Mouse (Mus musculus) gastrocnemius, postnatal 25 days (tissue): ENCODE measurements around the gene Tmem169. TPM values are rescaled to one million over a fixed set of nuclear protein-coding genes. Genes with fewer than 3 reads are reported as not detected.

Source experiments
- DNase-seq: peaks from one replicate; pipeline ENCODE4 v3.0.0; 2022
- total RNA-seq, 2 experiments: library from RNA; stranded (reverse); gene quantifications; 1 replicate in 1 of 2; 2 replicates in 1 of 2; pipeline ENCODE4 v1.2.3; 2021

Tmem169 gene
- total RNA-seq, 2 experiments from 2014 or later, result not detected

DNA sequence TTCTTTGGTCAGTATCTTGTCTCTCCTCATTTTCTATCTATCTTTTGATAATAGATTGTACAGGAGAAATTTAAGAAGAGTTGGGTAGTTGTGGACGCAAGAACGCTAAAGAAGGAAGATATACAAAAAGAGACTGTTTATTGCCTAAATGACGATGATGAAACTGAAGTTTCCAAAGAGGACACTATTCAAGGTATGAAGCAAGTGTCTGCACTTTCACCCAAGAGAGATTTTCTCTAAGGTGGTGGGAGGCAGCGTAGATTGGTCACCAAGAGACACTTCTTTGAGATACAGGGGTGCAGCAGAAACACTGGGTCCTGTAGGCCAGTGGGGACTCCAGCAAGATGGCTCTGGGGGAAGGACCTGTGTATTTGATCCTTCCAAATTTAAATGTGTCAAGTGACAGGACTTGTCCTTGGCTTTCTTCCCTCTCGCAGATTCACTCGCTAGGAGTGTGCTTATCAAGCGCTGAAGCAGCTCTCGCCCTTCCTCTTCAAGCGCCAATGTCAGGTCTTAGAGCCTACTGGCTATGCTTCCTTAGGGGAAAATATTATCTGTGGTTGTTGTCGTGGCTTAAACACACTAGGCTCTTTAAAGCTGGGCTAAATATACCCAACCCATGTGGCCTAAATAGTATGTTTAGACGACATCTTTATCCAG, 42.1 kb downstream of the Tmem169 start:
- DNase-seq, result no peak

DNA sequence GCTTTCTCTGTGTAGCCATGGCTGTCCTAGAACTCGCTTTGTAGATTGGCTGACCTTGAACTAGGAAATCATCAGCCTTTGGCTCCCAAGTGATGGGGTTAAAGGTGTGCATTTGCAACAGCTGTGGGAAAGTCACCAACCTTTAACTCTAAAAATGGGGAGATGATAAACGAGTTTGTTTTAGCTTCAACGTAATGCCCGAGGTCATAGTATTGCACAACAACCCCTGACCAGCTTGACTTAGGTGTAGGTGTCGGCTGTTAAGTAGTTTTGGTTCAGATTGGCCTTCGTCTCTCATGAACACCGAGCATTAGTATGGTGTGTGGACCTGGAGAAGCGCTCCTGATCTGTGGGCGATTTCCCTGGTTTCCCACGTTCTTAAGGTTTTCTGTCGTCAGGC, 50.6 kb downstream of the Tmem169 start:
- no peak for DNase-seq

DNA sequence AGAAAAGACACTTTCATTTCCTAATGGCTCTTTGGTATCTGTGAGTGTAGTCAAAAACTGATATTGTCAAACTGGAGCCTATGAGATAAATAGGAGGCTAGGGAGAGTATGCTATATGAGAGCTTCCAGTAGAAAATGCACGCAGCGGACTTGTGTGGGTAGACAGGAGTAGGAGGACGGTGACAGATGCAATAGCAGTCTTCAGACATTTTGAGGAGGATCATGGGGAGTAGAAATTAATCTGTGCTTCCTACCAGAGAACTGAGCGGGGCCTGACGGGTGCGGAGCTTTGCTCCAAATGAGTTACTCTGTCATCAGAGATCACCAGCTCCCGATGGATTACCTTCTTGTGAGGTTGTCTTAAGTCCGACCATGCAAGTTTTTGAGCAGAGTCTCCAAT, 52.6 kb downstream of the Tmem169 start:
- DNase-seq, result no peak

DNA sequence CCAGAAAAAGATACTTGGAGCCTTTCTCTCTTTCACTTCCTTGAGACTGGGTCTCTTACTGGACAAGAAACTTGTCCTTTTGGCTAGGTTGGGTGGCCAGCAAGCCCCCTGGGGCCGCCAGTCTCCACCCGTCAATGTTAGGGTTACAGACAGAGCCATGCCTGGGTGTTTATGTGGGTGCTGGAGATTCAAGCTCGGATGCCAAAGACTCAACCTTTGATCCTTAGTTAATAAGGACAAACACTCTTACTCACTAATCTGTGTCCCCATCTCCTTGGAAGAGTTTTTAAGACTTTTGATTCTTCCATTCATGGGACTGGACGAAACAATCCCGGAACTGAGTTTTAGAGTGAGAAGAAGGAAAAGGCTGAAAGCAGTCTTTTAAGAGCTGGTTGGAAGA, 54.2 kb downstream of the Tmem169 start:
- DNase-seq, result no peak

DNA sequence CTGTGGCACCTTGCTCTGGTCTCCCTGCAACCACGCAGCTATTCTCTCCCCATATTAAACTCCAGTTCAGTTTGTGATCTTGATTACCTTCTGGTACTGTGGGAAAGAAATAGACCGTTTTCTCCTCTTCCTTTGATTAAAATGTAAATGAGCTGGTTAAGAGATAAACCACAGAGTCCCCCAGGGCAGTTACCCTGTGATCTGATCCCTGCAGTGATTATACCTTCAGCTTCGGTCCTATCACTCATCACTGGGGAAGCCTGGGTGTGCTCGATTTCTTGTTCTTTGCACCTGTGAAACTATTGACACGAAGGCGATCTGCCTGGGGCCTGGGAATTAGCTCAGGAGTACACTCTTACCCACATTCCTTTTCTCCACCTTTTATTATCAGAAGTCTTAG, 63.7 kb downstream of the Tmem169 start:
- no peak for DNase-seq

Other genes with a start within 250 kb of the Tmem169 start
- 10 to 100 TPM; 39.6 to 50.5 TPM for gene Mreg, start 72.1 kb upstream of the Tmem169 start, total RNA-seq
- gene Pecr, start 55 bp upstream of the Tmem169 start, total RNA-seq, result 10 to 100 TPM; 19.1 to 20.7 TPM
- 10 to 100 TPM; 14.3 to 20.5 TPM for gene Xrcc5, start 23.1 kb downstream of the Tmem169 start, total RNA-seq